Mouse (Mus musculus): ENCODE data around the gene Il20ra. TPM values are rescaled to one million over a fixed set of nuclear protein-coding genes. Genes with fewer than 3 reads are reported as not detected.

Gene Il20ra
- not detected for total RNA-seq (2021)
- polyA plus RNA-seq (2012; rRNA removed) = not detected in 2 replicates
- long read RNA-seq = 0 reads

GRCm38 (mm10) chr10:19712421-19712836, at the start of gene Il20ra:
TSS of gene Il20ra (plus strand) at chr10:19712570.
- Histone ChIP-seq H3K4me3 (no peak within 1 kb of the TSS), H3K27ac (no peak within 1 kb of the TSS), H3K4me1 (ENCODE audit: control insufficient read depth, insufficient read depth, low read length) (peaks cover 1% of the 10 kb centered on the region; the same call in 1 of the 2 replicates), H3K36me3 (ENCODE audit: control insufficient read depth, insufficient read depth, low read length) (no peaks in the 10 kb centered on the region), H3K79me2 (replicated peaks; ENCODE audit: control insufficient read depth, insufficient read depth, low read length) (no peaks in the 10 kb centered on the region), H3K9ac (ENCODE audit: low read depth, low read length) (peak within 1 kb of the TSS; percentile 34; the same call in 1 of the 2 replicates), H3K27me3 (ENCODE audit: control insufficient read depth, insufficient read depth, low read length) (peaks cover 4% of the 10 kb centered on the region)
- 3% methylated on average over 29 of the region's 29 CpGs for WGBS
- peak; percentile 20 to 46 for DNase-seq
- TF ChIP-seq EP300 (IDR thresholded peaks at IDR 0.05; ENCODE audit: insufficient read depth, low read depth, low read length) (no peak), CTCF (IDR thresholded peaks at IDR 0.05) (peak; percentile 54)
- intact Hi-C loops (cut with DNase I) = loop anchor here (5.0 kb wide), 1 partner anchor 180 kb away; no protein-coding TSS in a partner anchor

GRCm38 (mm10) chr10:19668973-19669372, 43.4 kb upstream of the Il20ra start:
- Histone ChIP-seq H3K79me2 (replicated peaks; ENCODE audit: control insufficient read depth, insufficient read depth, low read length) (no peaks in the 10 kb centered on the region), H3K27me3 (ENCODE audit: control insufficient read depth, insufficient read depth, low read length) (no peaks in the 10 kb centered on the region), H3K4me1 (ENCODE audit: control insufficient read depth, insufficient read depth, low read length) (no peaks in the 10 kb centered on the region), H3K4me3 (no peak overlapping the region), H3K9ac (ENCODE audit: low read depth, low read length) (no peak overlapping the region), H3K27ac (no peak overlapping the region), H3K36me3 (ENCODE audit: control insufficient read depth, insufficient read depth, low read length) (no peaks in the 10 kb centered on the region)
- WGBS = 64% methylated on average over 5 of the region's 5 CpGs
- TF ChIP-seq CTCF (IDR thresholded peaks at IDR 0.05) = no peak
- TF ChIP-seq EP300 (IDR thresholded peaks at IDR 0.05; ENCODE audit: insufficient read depth, low read depth, low read length) = no peak
- no peak for DNase-seq
- intact Hi-C loops (cut with DNase I) = no loop called here

- no peak overlapping the region for H3K9ac ChIP-seq (ENCODE audit: low read depth, low read length)
- no peaks in the 10 kb centered on the region for H3K27me3 ChIP-seq (ENCODE audit: control insufficient read depth, insufficient read depth, low read length)
- DNase-seq = no peak
- intact Hi-C loops (cut with DNase I) = loop anchor here (5.0 kb wide), 1 partner anchor 70 kb away; no protein-coding TSS in a partner anchor
- no peak overlapping the region for H3K27ac ChIP-seq
- H3K4me3 ChIP-seq = no peak overlapping the region
- H3K4me1 ChIP-seq (ENCODE audit: control insufficient read depth, insufficient read depth, low read length) = no peaks in the 10 kb centered on the region
- H3K36me3 ChIP-seq (ENCODE audit: control insufficient read depth, insufficient read depth, low read length) = no peaks in the 10 kb centered on the region
- no peaks in the 10 kb centered on the region for H3K79me2 ChIP-seq (replicated peaks; ENCODE audit: control insufficient read depth, insufficient read depth, low read length)
- TF ChIP-seq EP300 (IDR thresholded peaks at IDR 0.05; ENCODE audit: insufficient read depth, low read depth, low read length) (no peak), CTCF (IDR thresholded peaks at IDR 0.05) (no peak), POLR2A (IDR thresholded peaks at IDR 0.05; ENCODE audit: insufficient read depth, low read depth, low read length) (no peak)
Measured at GRCm38 (mm10) chr10:19672015-19672414, 40.4 kb upstream of the Il20ra start.

- Histone ChIP-seq H3K27me3 (ENCODE audit: control insufficient read depth, insufficient read depth, low read length) (no peaks in the 10 kb centered on the region), H3K9ac (ENCODE audit: low read depth, low read length) (no peak overlapping the region), H3K79me2 (replicated peaks; ENCODE audit: control insufficient read depth, insufficient read depth, low read length) (no peaks in the 10 kb centered on the region), H3K4me1 (ENCODE audit: control insufficient read depth, insufficient read depth, low read length) (no peaks in the 10 kb centered on the region), H3K36me3 (ENCODE audit: control insufficient read depth, insufficient read depth, low read length) (no peaks in the 10 kb centered on the region), H3K27ac (no peak overlapping the region), H3K4me3 (no peak overlapping the region)
- intact Hi-C loops (cut with DNase I) = loop anchor here (1.0 to 5.0 kb wide), 2 partner anchors 71 to 182 kb away; no protein-coding TSS in a partner anchor
- no peak for DNase-seq
- TF ChIP-seq EP300 (IDR thresholded peaks at IDR 0.05; ENCODE audit: insufficient read depth, low read depth, low read length) (no peak), CTCF (IDR thresholded peaks at IDR 0.05) (peak; percentile 67)
- 68% methylated on average over 1 of the region's 1 CpGs for whole genome bisulfite sequencing
Measured at GRCm38 (mm10) chr10:19673146-19673545, 39.2 kb upstream of the Il20ra start.

GRCm38 (mm10) chr10:19687686-19688085, 24.7 kb upstream of the Il20ra start:
- Histone ChIP-seq H3K79me2 (replicated peaks; ENCODE audit: control insufficient read depth, insufficient read depth, low read length) (no peaks in the 10 kb centered on the region), H3K4me3 (no peak overlapping the region), H3K9ac (ENCODE audit: low read depth, low read length) (no peak overlapping the region), H3K4me1 (ENCODE audit: control insufficient read depth, insufficient read depth, low read length) (peaks cover 3% of the 10 kb centered on the region), H3K27ac (no peak overlapping the region), H3K36me3 (ENCODE audit: control insufficient read depth, insufficient read depth, low read length) (no peaks in the 10 kb centered on the region), H3K27me3 (ENCODE audit: control insufficient read depth, insufficient read depth, low read length) (no peaks in the 10 kb centered on the region)
- DNase-seq = no peak
- WGBS = 59% methylated on average over 3 of the region's 3 CpGs
- TF ChIP-seq CTCF (IDR thresholded peaks at IDR 0.05) = no peak
- TF ChIP-seq POLR2A (IDR thresholded peaks at IDR 0.05; ENCODE audit: insufficient read depth, low read depth, low read length) = no peak
- TF ChIP-seq EP300 (IDR thresholded peaks at IDR 0.05; ENCODE audit: insufficient read depth, low read depth, low read length) = no peak
- intact Hi-C loops (cut with DNase I) = no loop called here

- no peak overlapping the region for H3K4me3 ChIP-seq
- H3K4me1 ChIP-seq (ENCODE audit: control insufficient read depth, insufficient read depth, low read length) = peaks cover 3% of the 10 kb centered on the region
- no peak for TF ChIP-seq POLR2A (IDR thresholded peaks at IDR 0.05; ENCODE audit: insufficient read depth, low read depth, low read length)
- TF ChIP-seq EP300 (IDR thresholded peaks at IDR 0.05; ENCODE audit: insufficient read depth, low read depth, low read length) = no peak
- no peak for TF ChIP-seq CTCF (IDR thresholded peaks at IDR 0.05)
- no peak for DNase-seq
- no peak overlapping the region for H3K9ac ChIP-seq (ENCODE audit: low read depth, low read length)
- H3K27ac ChIP-seq = no peak overlapping the region
- no peaks in the 10 kb centered on the region for H3K27me3 ChIP-seq (ENCODE audit: control insufficient read depth, insufficient read depth, low read length)
- WGBS = 74% methylated on average over 3 of the region's 3 CpGs
- no peaks in the 10 kb centered on the region for H3K36me3 ChIP-seq (ENCODE audit: control insufficient read depth, insufficient read depth, low read length)
- H3K79me2 ChIP-seq (replicated peaks; ENCODE audit: control insufficient read depth, insufficient read depth, low read length) = no peaks in the 10 kb centered on the region
- intact Hi-C loops (cut with DNase I) = loop anchor here (5.0 kb wide), 3 partner anchors 94 to 449 kb away; no protein-coding TSS in a partner anchor
Measured at GRCm38 (mm10) chr10:19691287-19691686, 21.1 kb upstream of the Il20ra start.

Measured in heart, adult 2 months (tissue).